Mouse (Mus musculus) testis, adult 2 months (tissue): Measurements from ENCODE around the gene Mb.

Source experiments
- CTCF ChIP-seq: fragments of 200-500 bp; IDR thresholded peaks from 2 replicates; pipeline ENCODE4 v1.5.1; 2012; ENCODE audit warnings: low read depth, mild to moderate bottlenecking, inconsistent platforms, low read length, moderate library complexity; ENCODE audit not compliant: control insufficient read depth, insufficient read depth, insufficient replicate concordance
- POLR2A ChIP-seq: fragments of 200-500 bp; IDR thresholded peaks from 2 replicates; pipeline ENCODE4 v1.6.1; 2012; ENCODE audit warnings: low read depth, mild to moderate bottlenecking, inconsistent platforms, low read length, moderate library complexity; ENCODE audit not compliant: control insufficient read depth

GRCm38 (mm10) chr15:77085818-77086217 is 35.3 kb upstream of the Mb start:
- TF ChIP-seq CTCF (no peak), POLR2A (no peak)
